Mouse (Mus musculus) forebrain, embryonic 14.5 days (tissue): Measurements from ENCODE around the gene Zkscan4. TPM values are rescaled to one million over a fixed set of nuclear protein-coding genes. Genes with fewer than 3 reads are reported as not detected.
"Not testable (repeated sequence)": the region's sequence is repeated elsewhere in the genome, so short reads cannot be mapped to it uniquely, and the experiment has no call there.

Source experiments
- ATAC-seq: fragments of 200-750 bp; cut with Nextera tagmentation; 2 replicates; pipeline ENCODE4 v1.8.0; 2017; ENCODE audit warnings: mild to moderate bottlenecking, moderate library complexity
- DNase-seq: peaks from one replicate; pipeline ENCODE4 v3.0.0-alpha.2; 2015; ENCODE audit warnings: low spot score
- H3K27ac ChIP-seq: fragments of 300-500 bp; sonication (generic); 2 replicates; pipeline ENCODE4 v1.5.1; 2014; ENCODE audit warnings: low read depth, mild to moderate bottlenecking, control low read depth, low read length, moderate library complexity
- H3K27me3 ChIP-seq: fragments of 300-500 bp; sonication (generic); replicated peaks from 2 replicates; pipeline ENCODE4 v1.6.1; 2014; ENCODE audit warnings: low read length, control low read depth, mixed read lengths; ENCODE audit not compliant: control insufficient read depth, insufficient read depth
- H3K36me3 ChIP-seq: fragments of 300-500 bp; sonication (generic); 2 replicates; pipeline ENCODE4 v1.6.1; 2014; ENCODE audit warnings: low read length, control low read depth; ENCODE audit not compliant: control insufficient read depth, insufficient read depth
- H3K4me1 ChIP-seq: fragments of 300-500 bp; sonication (generic); 2 replicates; pipeline ENCODE4 v1.6.1; 2014; ENCODE audit warnings: antibody characterized with exemption, low read length, control low read depth; ENCODE audit not compliant: control insufficient read depth, insufficient read depth
- H3K4me2 ChIP-seq: fragments of 300-500 bp; sonication (generic); 2 replicates; pipeline ENCODE4 v1.6.1; 2014; ENCODE audit warnings: mild to moderate bottlenecking, control low read depth, low read length
- H3K4me3 ChIP-seq: fragments of 300-500 bp; sonication (generic); 2 replicates; pipeline ENCODE4 v1.5.1; 2014; ENCODE audit warnings: low read depth, low read length, control low read depth
- H3K9ac ChIP-seq: fragments of 300-500 bp; sonication (generic); 2 replicates; pipeline ENCODE4 v1.6.1; 2014; ENCODE audit warnings: mild to moderate bottlenecking, low read length, control low read depth, moderate library complexity
- H3K9me3 ChIP-seq: fragments of 300-500 bp; sonication (generic); replicated peaks from 2 replicates; pipeline ENCODE4 v1.6.1; 2016; ENCODE audit warnings: low read length, control low read depth, mixed read lengths; ENCODE audit not compliant: control insufficient read depth
- WGBS: fragments of 180-500 bp; shearing (Covaris S2); extraction: QIAGEN DNeasy Blood & Tissue Kit; methylation state at CpG from one replicate; pipeline ENCODE4 v1.1.7; 2014; 5-methylcytosine and 5-hydroxymethylcytosine counted together
- polyA plus RNA-seq: library from polyadenylated mRNA; unstranded; fragments of >200 nt; fragmentation: Nextera tagmentation; extraction: Ambion mirVana; gene quantifications from 2 replicates; pipeline ENCODE4 v1.2.1, GENCODE M21; 2014

The Zkscan4 gene
- 7.5 and 8.2 TPM in 2 replicates for polyA plus RNA-seq

DNA sequence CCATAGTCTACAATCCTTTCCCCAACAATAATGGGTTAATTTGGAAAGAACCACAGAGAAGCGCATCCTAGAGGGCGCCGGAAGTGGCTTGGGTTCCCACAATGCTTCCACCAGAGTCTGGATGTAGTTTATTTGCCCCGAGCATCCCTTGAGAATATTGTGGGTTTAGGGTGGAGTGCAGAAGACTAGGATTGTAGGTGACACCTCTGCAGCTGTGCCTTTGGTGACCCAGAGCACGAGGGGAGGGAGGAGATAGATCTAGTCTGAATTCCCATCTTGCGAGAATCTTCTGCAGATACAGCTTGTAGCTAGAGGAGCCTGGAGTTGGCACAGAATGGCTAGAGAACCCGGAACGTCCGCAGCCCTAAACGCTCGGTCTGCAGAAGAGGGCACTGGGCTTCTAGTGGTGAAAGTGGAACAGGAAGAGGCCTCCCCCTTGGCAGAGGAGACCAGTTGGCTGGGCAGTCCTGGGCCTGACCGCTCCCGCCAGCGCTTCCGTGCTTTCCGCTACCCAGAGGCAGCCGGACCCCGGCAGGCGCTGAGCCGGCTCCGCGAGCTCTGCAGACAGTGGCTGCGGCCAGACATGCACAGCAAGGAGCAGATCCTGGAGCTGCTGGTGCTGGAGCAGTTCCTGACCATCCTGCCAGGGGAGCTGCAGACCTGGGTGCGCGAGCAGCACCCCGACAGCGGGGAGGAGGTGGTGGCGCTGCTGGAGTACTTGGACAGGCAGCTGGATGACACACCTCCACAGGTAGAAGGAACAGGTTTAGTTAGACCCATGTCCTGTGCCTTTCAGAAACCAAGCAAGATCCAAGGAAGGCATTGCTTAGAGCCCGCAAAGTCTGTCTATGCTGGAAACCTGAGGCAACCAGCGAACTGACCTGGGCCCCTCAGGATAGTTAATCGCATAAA, at the start of gene Zkscan4, which contains the start of gene Gm10065:
Gene Zkscan4 (plus strand): TSS at position 149 of the 912 bp plus-strand sequence.
Gene Gm10065 (minus strand): TSS at position 683 of the 912 bp plus-strand sequence.
- not testable (repeated sequence) for H3K4me1 ChIP-seq, H3K9me3 ChIP-seq, H3K27me3 ChIP-seq, H3K36me3 ChIP-seq
- Histone ChIP-seq H3K27ac (peak within 1 kb of the TSS; percentile 72), H3K9ac (peak within 1 kb of the TSS; percentile 75), H3K4me2 (peak within 1 kb of the TSS; percentile 56), H3K4me3 (peak within 1 kb of the TSS; percentile 62)
- 2% methylated on average over 31 of the region's 31 CpGs for WGBS
- ATAC-seq: peak; percentile 90
- DNase-seq: peak; percentile 89

DNA sequence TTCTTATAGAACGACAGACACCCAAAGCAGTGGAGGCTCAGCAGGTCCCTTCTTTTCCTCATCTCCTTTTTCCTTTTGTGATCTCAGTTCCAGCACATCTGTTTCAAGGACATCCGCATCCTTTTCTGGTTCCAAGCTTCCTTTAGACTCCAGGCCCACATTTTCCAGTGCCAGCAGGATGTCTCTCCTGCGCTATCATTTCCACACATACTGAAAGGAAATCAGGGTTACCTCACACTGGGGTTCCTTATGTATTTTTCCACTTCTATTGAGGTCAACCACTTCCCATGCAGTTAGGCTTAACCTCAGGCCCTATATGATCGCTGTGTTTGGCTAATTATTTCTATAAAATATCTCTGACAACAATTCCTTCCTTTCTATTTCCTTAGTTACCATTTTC, 43.2 kb upstream of the Zkscan4 start:
- 89% methylated on average over 4 of the region's 4 CpGs for WGBS
- H3K4me3 ChIP-seq: no peak overlapping the region
- H3K9ac ChIP-seq: no peak overlapping the region
- DNase-seq (no peak), ATAC-seq (no peak)
- H3K9me3 ChIP-seq: no peaks in the 10 kb centered on the region
- no peaks in the 10 kb centered on the region for H3K36me3 ChIP-seq
- no peaks in the 10 kb centered on the region for H3K4me1 ChIP-seq
- no peak overlapping the region for H3K4me2 ChIP-seq
- H3K27me3 ChIP-seq: no peaks in the 10 kb centered on the region
- no peak overlapping the region for H3K27ac ChIP-seq

DNA sequence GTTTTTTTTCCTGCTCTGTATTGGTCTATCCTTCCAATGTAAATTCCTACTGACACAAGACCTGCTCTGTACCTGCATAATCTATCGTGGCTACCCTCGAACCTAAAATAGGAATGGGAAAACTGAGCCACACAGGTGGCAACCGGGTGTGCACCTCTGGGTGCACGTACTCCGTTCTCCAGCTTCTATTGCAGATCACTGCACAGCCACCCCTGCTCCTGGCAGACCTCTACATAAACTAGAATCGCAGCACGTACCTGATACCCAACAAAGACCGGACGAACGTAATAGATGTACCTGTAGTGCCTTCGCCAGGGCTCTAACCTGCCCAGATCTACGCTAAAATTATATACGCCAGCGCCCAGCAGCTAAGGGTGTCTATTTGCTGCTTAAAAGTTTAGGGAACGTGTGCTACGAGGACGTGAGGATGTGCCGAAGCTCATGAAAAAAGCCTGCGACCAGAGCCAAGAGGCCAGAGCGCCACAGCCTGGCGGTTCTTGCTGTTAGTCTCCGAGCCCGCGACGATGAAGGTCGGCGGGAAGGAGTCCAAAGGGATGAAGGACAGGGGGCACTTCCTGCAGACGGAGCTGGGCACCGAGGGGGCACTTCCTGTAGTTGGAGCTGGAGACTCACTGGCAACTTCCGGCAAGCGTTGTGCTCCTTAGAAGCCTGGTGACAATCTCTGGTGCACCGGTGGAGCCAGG, 38.1 kb upstream of the Zkscan4 start, which contains the start of gene Pgbd1:
Gene Pgbd1 (minus strand): TSS at position 556 of the 704 bp plus-strand sequence.
- DNase-seq: peak; percentile 88
- Histone ChIP-seq H3K4me1 (no peaks in the 10 kb centered on the region), H3K9me3 (no peaks in the 10 kb centered on the region), H3K27me3 (no peaks in the 10 kb centered on the region), H3K9ac (peak within 1 kb of the TSS; percentile 64), H3K4me3 (peak within 1 kb of the TSS; percentile 40), H3K27ac (peak within 1 kb of the TSS; percentile 31), H3K4me2 (peak within 1 kb of the TSS; percentile 85), H3K36me3 (peaks cover 26% of the 10 kb centered on the region)
- 1% methylated on average over 32 of the region's 32 CpGs for WGBS
- peak; percentile 94 for ATAC-seq

DNA sequence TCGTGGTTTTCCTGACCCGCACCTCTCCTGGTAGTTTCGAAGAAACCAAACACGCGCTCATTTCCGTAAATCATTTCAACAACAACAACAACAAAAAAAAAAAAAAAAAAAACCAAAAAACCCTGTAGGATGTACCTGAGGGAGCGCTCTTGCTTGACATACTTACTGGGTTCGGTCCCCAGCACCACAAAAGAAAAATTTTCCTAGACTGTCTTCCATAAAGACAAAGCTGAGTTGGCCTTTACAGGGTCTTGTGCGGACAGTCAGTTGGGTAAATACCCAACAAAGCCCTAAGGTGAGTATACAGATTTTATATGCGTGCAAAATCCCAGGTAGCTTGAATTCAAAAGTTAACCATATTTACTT, 37.5 kb upstream of the Zkscan4 start:
- Histone ChIP-seq H3K4me2 (peak overlapping the region; percentile 85), H3K4me3 (peak overlapping the region; percentile 40), H3K9me3 (no peaks in the 10 kb centered on the region), H3K36me3 (peaks cover 30% of the 10 kb centered on the region), H3K27me3 (no peaks in the 10 kb centered on the region), H3K9ac (peak overlapping the region; percentile 64), H3K27ac (peak overlapping the region; percentile 31; the same call in 1 of the 2 replicates), H3K4me1 (no peaks in the 10 kb centered on the region)
- peak; percentile 2 for DNase-seq
- WGBS: 15% methylated on average over 10 of the region's 10 CpGs
- no peak; the same call in 1 of the 2 replicates for ATAC-seq

DNA sequence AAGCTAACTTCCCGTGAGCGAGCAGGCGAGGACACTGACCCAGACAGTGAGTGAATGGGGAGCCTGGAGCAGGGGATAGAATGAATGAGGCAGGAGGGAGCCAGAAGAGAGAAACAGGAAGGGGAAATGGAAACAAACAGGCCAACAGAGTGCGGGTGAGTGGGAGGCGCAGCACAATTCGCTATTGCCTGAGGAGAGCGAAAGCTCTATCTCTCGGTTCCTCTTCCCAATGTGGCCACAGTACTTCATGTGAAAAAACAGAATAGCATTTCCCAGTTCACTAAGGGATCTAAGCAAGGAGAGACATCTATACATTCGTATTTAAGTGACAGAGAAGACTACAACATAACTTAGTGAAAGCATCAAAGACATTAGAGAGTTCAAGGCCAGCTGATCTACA, 31.9 kb upstream of the Zkscan4 start:
- WGBS: 92% methylated on average over 9 of the region's 9 CpGs
- H3K9ac ChIP-seq: no peak overlapping the region
- no peak overlapping the region for H3K27ac ChIP-seq
- ATAC-seq (no peak), DNase-seq (no peak)
- H3K4me3 ChIP-seq: no peak overlapping the region
- H3K4me1 ChIP-seq: no peaks in the 10 kb centered on the region
- no peaks in the 10 kb centered on the region for H3K27me3 ChIP-seq
- no peak overlapping the region for H3K4me2 ChIP-seq
- H3K9me3 ChIP-seq: no peaks in the 10 kb centered on the region
- H3K36me3 ChIP-seq: peaks cover 59% of the 10 kb centered on the region

- Histone ChIP-seq H3K4me3 (no peak overlapping the region), H3K27me3 (no peaks in the 10 kb centered on the region), H3K9me3 (no peaks in the 10 kb centered on the region), H3K36me3 (peaks cover 59% of the 10 kb centered on the region), H3K4me2 (no peak overlapping the region), H3K4me1 (peaks cover 8% of the 10 kb centered on the region), H3K9ac (no peak overlapping the region), H3K27ac (no peak overlapping the region)
- DNase-seq (no peak), ATAC-seq (no peak)
- 80% methylated on average over 16 of the region's 16 CpGs for WGBS
These were observed 30.7 kb upstream of the Zkscan4 start for GRCm38 (mm10) chr13:21447856-21448614.

GRCm38 (mm10) chr13:21453042-21453441, 25.7 kb upstream of the Zkscan4 start:
- peaks cover 8% of the 10 kb centered on the region for H3K4me1 ChIP-seq
- peak overlapping the region; percentile 76 for H3K4me2 ChIP-seq
- H3K9me3 ChIP-seq: no peaks in the 10 kb centered on the region
- H3K27me3 ChIP-seq: no peaks in the 10 kb centered on the region
- H3K27ac ChIP-seq: peak overlapping the region; percentile 41
- ATAC-seq: peak; percentile 26; the same call in 1 of the 2 replicates
- peak overlapping the region; percentile 69 for H3K4me3 ChIP-seq
- no peak for DNase-seq
- peaks cover 13% of the 10 kb centered on the region for H3K36me3 ChIP-seq
- H3K9ac ChIP-seq: peak overlapping the region; percentile 75
- WGBS: under 1% methylated on average over 13 of the region's 13 CpGs

DNA sequence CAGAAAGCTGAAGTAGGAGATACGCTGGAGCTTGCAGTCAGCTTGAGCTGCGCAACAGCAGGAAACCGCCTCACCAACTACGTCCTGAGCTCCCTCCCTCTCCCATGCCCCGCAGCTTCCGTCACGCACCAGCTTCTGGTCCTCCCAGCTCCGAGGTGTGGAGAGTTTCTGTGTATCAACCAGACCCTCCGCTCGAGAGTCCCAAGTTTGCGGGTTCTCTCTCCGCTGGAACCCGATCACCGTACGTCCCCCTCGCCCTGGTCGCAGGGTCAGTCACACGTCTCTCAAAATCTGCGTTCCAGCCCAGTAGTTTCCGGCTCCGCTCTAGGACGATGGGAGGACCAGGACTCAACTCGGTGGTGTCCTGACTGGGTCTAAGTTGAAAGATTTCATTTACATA, 25.3 kb upstream of the Zkscan4 start, which contains the start of gene Zscan26:
Gene Zscan26 (minus strand): TSS at position 282 of the 400 bp plus-strand sequence.
- DNase-seq: peak; percentile 89
- H3K4me3 ChIP-seq: peak within 1 kb of the TSS; percentile 69
- H3K4me2 ChIP-seq: peak within 1 kb of the TSS; percentile 76
- no peaks in the 10 kb centered on the region for H3K9me3 ChIP-seq
- no peaks in the 10 kb centered on the region for H3K27me3 ChIP-seq
- H3K4me1 ChIP-seq: peaks cover 8% of the 10 kb centered on the region
- H3K36me3 ChIP-seq: peaks cover 10% of the 10 kb centered on the region
- H3K27ac ChIP-seq: peak within 1 kb of the TSS; percentile 41
- peak; percentile 94 for ATAC-seq
- H3K9ac ChIP-seq: peak within 1 kb of the TSS; percentile 75
- WGBS: 0% methylated on average over 23 of the region's 23 CpGs
